Mouse (Mus musculus) olfactory bulb, adult 2 months (tissue): ENCODE data around the gene Snrnp200. TPM values are rescaled to one million over a fixed set of nuclear protein-coding genes. Genes with fewer than 3 reads are reported as not detected.

ENCODE experiments used
- H3K27ac ChIP-seq: fragments of 200-500 bp; 2 replicates; pipeline ENCODE4 v1.5.1; 2012; ENCODE audit warnings: low read depth, low read length; ENCODE audit not compliant: insufficient read depth
- H3K4me1 ChIP-seq: fragments of 200-500 bp; 2 replicates; pipeline ENCODE4 v1.6.1; 2012; ENCODE audit warnings: low read length; ENCODE audit not compliant: control insufficient read depth, insufficient read depth
- H3K4me3 ChIP-seq: fragments of 200-500 bp; 2 replicates; pipeline ENCODE4 v1.5.1; 2012; ENCODE audit warnings: mild to moderate bottlenecking, low read depth, low read length, moderate library complexity; ENCODE audit not compliant: insufficient read depth
- CTCF ChIP-seq: fragments of 200-500 bp; IDR thresholded peaks from 2 replicates; pipeline ENCODE4 v1.5.1; 2012; ENCODE audit warnings: low read depth, mild to moderate bottlenecking, low read length, moderate library complexity; ENCODE audit not compliant: insufficient read depth
- POLR2A ChIP-seq: fragments of 200-500 bp; IDR thresholded peaks from 2 replicates; pipeline ENCODE4 v1.6.1; 2012; ENCODE audit warnings: mild to moderate bottlenecking, low read depth, low read length, moderate library complexity; ENCODE audit not compliant: insufficient read depth
- WGBS: fragments of 180-500 bp; shearing (Covaris S2); methylation state at CpG from one replicate; pipeline ENCODE4 v1.1.7; 2018; 5-methylcytosine and 5-hydroxymethylcytosine counted together
- polyA plus RNA-seq: library from polyadenylated mRNA; stranded (reverse); fragments of >200 nt; gene quantifications from 2 replicates; pipeline ENCODE4 v1.2.4, GENCODE M21; 2012; ENCODE audit warnings: low replicate concordance; ENCODE audit not compliant: missing spikeins, insufficient read depth, insufficient read length

The Snrnp200 gene
- polyA plus RNA-seq, 1 experiment = 192 TPM

- Histone ChIP-seq H3K4me3 (no peak overlapping the region), H3K27ac (no peak overlapping the region), H3K4me1 (peaks cover 14% of the 10 kb centered on the region)
- no peak for TF ChIP-seq CTCF
- TF ChIP-seq POLR2A = no peak
- 47% methylated on average over 3 of the region's 3 CpGs for WGBS
Measured at GRCm38 (mm10) chr2:127251457-127251856, 43.3 kb downstream of the Snrnp200 start.

GRCm38 (mm10) chr2:127251880-127252527 lies 43.8 kb downstream of the Snrnp200 start:
- 67% methylated on average over 3 of the region's 3 CpGs for WGBS
- Histone ChIP-seq H3K4me1 (peaks cover 11% of the 10 kb centered on the region), H3K4me3 (no peak overlapping the region), H3K27ac (no peak overlapping the region)
- TF ChIP-seq CTCF (no peak), POLR2A (no peak)

- no peak overlapping the region for H3K27ac ChIP-seq
- no peak overlapping the region for H3K4me3 ChIP-seq
- TF ChIP-seq CTCF (no peak), POLR2A (no peak)
- H3K4me1 ChIP-seq = peaks cover 11% of the 10 kb centered on the region
- 87% methylated on average over 5 of the region's 5 CpGs for WGBS
Measured at GRCm38 (mm10) chr2:127252787-127253186, 44.6 kb downstream of the Snrnp200 start.

- Histone ChIP-seq H3K27ac (no peak overlapping the region), H3K4me1 (peaks cover 9% of the 10 kb centered on the region), H3K4me3 (no peak overlapping the region)
- no peak for TF ChIP-seq CTCF
- TF ChIP-seq POLR2A = no peak
- 80% methylated on average over 3 of the region's 3 CpGs for WGBS
Measured at GRCm38 (mm10) chr2:127254604-127255134, 46.5 kb downstream of the Snrnp200 start.

GRCm38 (mm10) chr2:127255294-127255693 lies 47.1 kb downstream of the Snrnp200 start:
- Histone ChIP-seq H3K27ac (no peak overlapping the region), H3K4me1 (peaks cover 6% of the 10 kb centered on the region), H3K4me3 (no peak overlapping the region)
- TF ChIP-seq CTCF (no peak), POLR2A (no peak)
- WGBS = 82% methylated on average over 6 of the region's 6 CpGs

- no peak overlapping the region for H3K27ac ChIP-seq
- no peaks in the 10 kb centered on the region for H3K4me1 ChIP-seq
- TF ChIP-seq POLR2A (no peak), CTCF (no peak)
- WGBS = 78% methylated on average over 5 of the region's 5 CpGs
- H3K4me3 ChIP-seq = no peak overlapping the region
Measured at GRCm38 (mm10) chr2:127259340-127259739, 51.2 kb downstream of the Snrnp200 start.

GRCm38 (mm10) chr2:127262480-127262879 lies 54.3 kb downstream of the Snrnp200 start:
- TF ChIP-seq CTCF = no peak
- no peak for TF ChIP-seq POLR2A
- Histone ChIP-seq H3K4me3 (no peak overlapping the region), H3K4me1 (no peaks in the 10 kb centered on the region), H3K27ac (no peak overlapping the region)

- no peak overlapping the region for H3K27ac ChIP-seq
- H3K4me1 ChIP-seq = peaks cover 4% of the 10 kb centered on the region; the same call in 1 of the 2 replicates
- 29% methylated on average over 4 of the region's 4 CpGs for WGBS
- TF ChIP-seq POLR2A (no peak), CTCF (no peak)
- H3K4me3 ChIP-seq = no peak overlapping the region
Measured at GRCm38 (mm10) chr2:127267854-127268253, 59.7 kb downstream of the Snrnp200 start.

GRCm38 (mm10) chr2:127269491-127270299 lies 61.5 kb downstream of the Snrnp200 start, which contains the start of gene Stard7:
Stard7 (plus strand) TSS chr2:127270218.
- Histone ChIP-seq H3K27ac (peak within 1 kb of the TSS; percentile 80), H3K4me3 (peak within 1 kb of the TSS; percentile 87), H3K4me1 (peaks cover 9% of the 10 kb centered on the region; the same call in 1 of the 2 replicates)
- WGBS = under 1% methylated on average over 49 of the region's 49 CpGs
- TF ChIP-seq CTCF = no peak
- TF ChIP-seq POLR2A = peak; percentile 44; the same call in 1 of the 2 replicates
